8 mouse cellular contexts compared by ENCODE assay signal in genomic region chr11:18871170-18872081, GRCm38 (mm10).
DNase-seq lines count a peak whose midpoint lies in the region; ATAC-seq and TF ChIP-seq lines count a peak whose summit lies in the region.

No protein-coding gene starts in this region.

- TF ChIP-seq POLR2A in limb, embryonic 14.5 days (IDR thresholded peaks at IDR 0.05; ENCODE audit: borderline replicate concordance, extremely low read depth, insufficient read depth, insufficient read length): no peak

- H3K9ac ChIP-seq in heart, embryonic 16.5 days (ENCODE audit: low read length): peak overlapping the region; percentile 65
- H3K9ac ChIP-seq in limb, embryonic 14.5 days (ENCODE audit: low read depth, low read length, severe bottlenecking): no peak overlapping the region
- H3K9ac ChIP-seq in midbrain, postnatal 0 days (replicated peaks; ENCODE audit: low read length, poor library complexity, severe bottlenecking): peak overlapping the region; percentile 51

- H3K36me3 ChIP-seq in heart, embryonic 16.5 days (ENCODE audit: control insufficient read depth, insufficient read depth): no peaks in the 10 kb centered on the region
- H3K36me3 ChIP-seq in limb, embryonic 14.5 days (ENCODE audit: control insufficient read depth, insufficient read depth, low read length): no peaks in the 10 kb centered on the region
- H3K36me3 ChIP-seq in midbrain, postnatal 0 days (ENCODE audit: insufficient read depth, low read length): no peaks in the 10 kb centered on the region

- peak; percentile 38 for ATAC-seq in heart, embryonic 16.5 days (replicated peaks; ENCODE audit: extremely low read depth, insufficient read depth, low FRiP score)
- peak; percentile 20; the same call in 1 of the 2 replicates for ATAC-seq in limb, embryonic 14.5 days (ENCODE audit: low FRiP score, low read depth)
- ATAC-seq in midbrain, postnatal 0 days (ENCODE audit: low FRiP score): peak; percentile 52

- peak overlapping the region; percentile 60 for H3K4me3 ChIP-seq in heart, embryonic 16.5 days (ENCODE audit: low read length)
- H3K4me3 ChIP-seq in limb, embryonic 14.5 days (replicated peaks; ENCODE audit: low read length): peak overlapping the region; percentile 27
- H3K4me3 ChIP-seq in midbrain, postnatal 0 days (ENCODE audit: low read depth, low read length): peak overlapping the region; percentile 25

- WGBS in heart, embryonic 16.5 days: 1% methylated on average over 58 of the region's 58 CpGs
- under 1% methylated on average over 54 of the region's 58 CpGs for WGBS in limb, embryonic 14.5 days
- under 1% methylated on average over 57 of the region's 58 CpGs for WGBS in midbrain, postnatal 0 days

- TF ChIP-seq CTCF in midbrain, postnatal 0 days (IDR thresholded peaks at IDR 0.05): no peak

- peaks cover 9% of the 10 kb centered on the region for H3K27me3 ChIP-seq in heart, embryonic 16.5 days (ENCODE audit: control insufficient read depth, insufficient read depth, low read length)
- peaks cover 78% of the 10 kb centered on the region for H3K27me3 ChIP-seq in limb, embryonic 14.5 days (ENCODE audit: control insufficient read depth, insufficient read depth, low read length)
- peaks cover 10% of the 10 kb centered on the region for H3K27me3 ChIP-seq in midbrain, postnatal 0 days (ENCODE audit: insufficient read depth, low read length)

- H3K27ac ChIP-seq in heart, embryonic 16.5 days (ENCODE audit: low read length): peak overlapping the region; percentile 9; the same call in 1 of the 2 replicates
- H3K27ac ChIP-seq in limb, embryonic 14.5 days (replicated peaks; ENCODE audit: low read depth, low read length): no peak overlapping the region
- peak overlapping the region; percentile 9; the same call in 1 of the 2 replicates for H3K27ac ChIP-seq in midbrain, postnatal 0 days (ENCODE audit: low read depth, low read length)

- H3K9me3 ChIP-seq in heart, embryonic 16.5 days (replicated peaks; ENCODE audit: control insufficient read depth, low read length): no peaks in the 10 kb centered on the region
- no peaks in the 10 kb centered on the region for H3K9me3 ChIP-seq in limb, embryonic 14.5 days (ENCODE audit: control insufficient read depth, low read length)
- no peaks in the 10 kb centered on the region for H3K9me3 ChIP-seq in midbrain, postnatal 0 days (ENCODE audit: low read length)

- peak; percentile 8 for DNase-seq in right cerebral cortex, postnatal 14 days
- DNase-seq in right cerebral cortex, postnatal 36 days (ENCODE audit: low spot score in 2 of 2): no peak
- DNase-seq in cerebellum, postnatal 36 days: peak; percentile 70 to 73
- DNase-seq in limb, embryonic 14.5 days (ENCODE audit: low spot score): no peak
- peak; percentile 51 for DNase-seq in midbrain, postnatal 0 days (ENCODE audit: low spot score)
- DNase-seq in left cerebral cortex, postnatal 25 days (ENCODE audit: low spot score in 2 of 2): no peak
- no peak for DNase-seq in left cerebral cortex, adult 8-10 months (ENCODE audit: low spot score in 2 of 2)

- peaks cover 12% of the 10 kb centered on the region for H3K4me1 ChIP-seq in heart, embryonic 16.5 days (ENCODE audit: control insufficient read depth, insufficient read depth, low read length)
- H3K4me1 ChIP-seq in limb, embryonic 14.5 days (ENCODE audit: control insufficient read depth, insufficient read depth, low read length): peaks cover 6% of the 10 kb centered on the region; the same call in 1 of the 2 replicates
- H3K4me1 ChIP-seq in midbrain, postnatal 0 days (ENCODE audit: insufficient read depth, low read length): no peaks in the 10 kb centered on the region

- intact Hi-C loops in left cerebral cortex, postnatal 25 days (cut with DNase I): loop anchor here (5.0 to 10.0 kb wide), 2 partner anchors 119 to 1587 kb away; no protein-coding TSS in a partner anchor

- peak overlapping the region; percentile 89 for H3K4me2 ChIP-seq in heart, embryonic 16.5 days (ENCODE audit: low read depth, low read length)
- peak overlapping the region; percentile 45 for H3K4me2 ChIP-seq in limb, embryonic 14.5 days (replicated peaks; ENCODE audit: low read depth, low read length, severe bottlenecking)
- H3K4me2 ChIP-seq in midbrain, postnatal 0 days (ENCODE audit: low read depth, low read length, poor library complexity, severe bottlenecking): peak overlapping the region; percentile 54

Comparison
In these comparisons a context has a peak if more than half of its experiments do, and no peak if none do; other contexts are left out.
1. DNase-seq: peak in right cerebral cortex, postnatal 14 days (single experiment), cerebellum, postnatal 36 days (2 of 2) and midbrain, postnatal 0 days (single experiment); none in right cerebral cortex, postnatal 36 days (0 of 2), limb, embryonic 14.5 days (single experiment), left cerebral cortex, postnatal 25 days (0 of 2) and left cerebral cortex, adult 8-10 months (0 of 2).
2. Peak in every context shown above with its lines, with median percentiles within 50 percentile points of each other: ATAC-seq, H3K4me2 ChIP-seq and H3K4me3 ChIP-seq.